Mouse (Mus musculus) lung, embryonic 15.5 days (tissue): ENCODE results near the gene Prox1. TPM values are rescaled to one million over a fixed set of nuclear protein-coding genes. Genes with fewer than 3 reads are reported as not detected.

Source experiments
- ATAC-seq: fragments of 200-750 bp; cut with Nextera tagmentation; 2 replicates; pipeline ENCODE4 v1.8.0; 2017; ENCODE audit warnings: moderate number of reproducible peaks, borderline replicate concordance; ENCODE audit not compliant: low FRiP score, low TSS enrichment; ENCODE audit errors: extremely low read depth
- H3K27ac ChIP-seq: fragments of 300-500 bp; sonication (generic); 2 replicates; pipeline ENCODE4 v1.5.1; 2015; ENCODE audit warnings: moderate library complexity, mild to moderate bottlenecking, inconsistent platforms
- H3K27me3 ChIP-seq: fragments of 300-500 bp; sonication (generic); 2 replicates; pipeline ENCODE4 v1.6.1; 2015; ENCODE audit warnings: inconsistent platforms
- H3K36me3 ChIP-seq: fragments of 300-500 bp; sonication (generic); 2 replicates; pipeline ENCODE4 v1.6.1; 2015; ENCODE audit warnings: inconsistent platforms
- H3K4me1 ChIP-seq: fragments of 300-500 bp; sonication (generic); 2 replicates; pipeline ENCODE4 v1.6.1; 2015; ENCODE audit warnings: inconsistent platforms
- H3K4me2 ChIP-seq: fragments of 300-500 bp; sonication (generic); 2 replicates; pipeline ENCODE4 v1.6.1; 2015; ENCODE audit warnings: inconsistent platforms, mild to moderate bottlenecking, moderate library complexity
- H3K4me3 ChIP-seq: fragments of 300-500 bp; sonication (generic); 2 replicates; pipeline ENCODE4 v1.5.1; 2015; ENCODE audit warnings: mild to moderate bottlenecking, inconsistent platforms
- H3K9ac ChIP-seq: fragments of 300-500 bp; sonication (generic); 2 replicates; pipeline ENCODE4 v1.6.1; 2015; ENCODE audit warnings: inconsistent platforms
- H3K9me3 ChIP-seq: fragments of 300-500 bp; sonication (generic); 2 replicates; pipeline ENCODE4 v1.6.1; 2016; ENCODE audit warnings: inconsistent platforms
- WGBS: fragments of 180-500 bp; shearing (Covaris S2); methylation state at CpG from one replicate; pipeline ENCODE4 v1.1.7; 2015; 5-methylcytosine and 5-hydroxymethylcytosine counted together
- polyA plus RNA-seq: library from polyadenylated mRNA; unstranded; fragments of >200 nt; fragmentation: Nextera tagmentation; extraction: Ambion mirVana; gene quantifications from 2 replicates; pipeline ENCODE4 v1.2.1, GENCODE M21; 2015

The Prox1 gene
- polyA plus RNA-seq: 1.8 and 2.0 TPM in 2 replicates

- WGBS: under 1% methylated on average over 62 of the region's 62 CpGs
Measured at GRCm38 (mm10) chr1:190169911-190170818, at the start of gene Prox1. TSS of gene Prox1 (minus strand) at chr1:190170714.

GRCm38 (mm10) chr1:190216621-190217020 is 46.1 kb upstream of the Prox1 start:
- 78% methylated on average over 15 of the region's 15 CpGs for WGBS
- ATAC-seq: no peak
- H3K9ac ChIP-seq: no peak overlapping the region
- H3K4me1 ChIP-seq: peaks cover 7% of the 10 kb centered on the region
- no peak overlapping the region for H3K4me2 ChIP-seq
- no peak overlapping the region for H3K4me3 ChIP-seq
- no peaks in the 10 kb centered on the region for H3K9me3 ChIP-seq
- peaks cover 14% of the 10 kb centered on the region; the same call in 1 of the 2 replicates for H3K27me3 ChIP-seq
- no peaks in the 10 kb centered on the region for H3K36me3 ChIP-seq
- no peak overlapping the region for H3K27ac ChIP-seq

More at GRCm38 (mm10) chr1:190169911-190170818, at the start of gene Prox1:
- H3K4me3 ChIP-seq: peak within 1 kb of the TSS; percentile 63
- H3K27me3 ChIP-seq: peaks cover 87% of the 10 kb centered on the region
- peak within 1 kb of the TSS; percentile 50 for H3K9ac ChIP-seq
- no peaks in the 10 kb centered on the region for H3K36me3 ChIP-seq
- no peaks in the 10 kb centered on the region for H3K9me3 ChIP-seq
- peak within 1 kb of the TSS; percentile 61 for H3K27ac ChIP-seq
- H3K4me2 ChIP-seq: peak within 1 kb of the TSS; percentile 96
- ATAC-seq: peak; percentile 88; the same call in 1 of the 2 replicates
- peaks cover 52% of the 10 kb centered on the region for H3K4me1 ChIP-seq

GRCm38 (mm10) chr1:190214626-190215025 is 44.1 kb upstream of the Prox1 start:
- no peak for ATAC-seq
- Histone ChIP-seq H3K9ac (no peak overlapping the region), H3K4me2 (no peak overlapping the region), H3K4me1 (peaks cover 1% of the 10 kb centered on the region; the same call in 1 of the 2 replicates), H3K36me3 (no peaks in the 10 kb centered on the region), H3K27me3 (peaks cover 15% of the 10 kb centered on the region; the same call in 1 of the 2 replicates), H3K9me3 (no peaks in the 10 kb centered on the region), H3K4me3 (no peak overlapping the region), H3K27ac (no peak overlapping the region)
- WGBS: 27% methylated on average over 7 of the region's 7 CpGs

GRCm38 (mm10) chr1:190213175-190213574 is 42.7 kb upstream of the Prox1 start:
- ATAC-seq: no peak
- H3K9me3 ChIP-seq: no peaks in the 10 kb centered on the region
- peaks cover 6% of the 10 kb centered on the region; the same call in 1 of the 2 replicates for H3K27me3 ChIP-seq
- no peaks in the 10 kb centered on the region for H3K4me1 ChIP-seq
- 85% methylated on average over 6 of the region's 6 CpGs for WGBS
- no peaks in the 10 kb centered on the region for H3K36me3 ChIP-seq
- no peak overlapping the region for H3K9ac ChIP-seq
- no peak overlapping the region for H3K4me3 ChIP-seq
- H3K4me2 ChIP-seq: no peak overlapping the region
- no peak overlapping the region for H3K27ac ChIP-seq

DNA sequence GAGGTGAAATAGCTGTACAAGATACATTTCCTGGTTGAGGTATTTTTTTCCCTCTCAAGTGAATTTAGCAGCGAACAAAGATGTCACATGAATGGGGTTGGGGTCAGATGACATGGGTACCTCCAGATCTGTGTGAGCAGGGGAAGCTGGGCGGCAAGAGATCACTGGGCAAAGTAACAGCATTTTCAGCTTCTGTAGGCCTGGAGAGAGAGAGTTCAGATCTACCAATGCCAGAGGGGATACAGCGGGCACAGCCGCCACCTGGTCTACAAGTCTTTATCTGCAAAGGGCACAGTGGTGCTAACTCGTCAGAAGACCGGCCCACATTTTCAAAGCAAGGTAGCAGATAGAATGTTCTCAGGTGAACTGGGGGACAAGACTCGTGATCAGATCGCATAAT is 36.7 kb upstream of the Prox1 start:
- Histone ChIP-seq H3K27ac (no peak overlapping the region), H3K9ac (no peak overlapping the region), H3K4me1 (no peaks in the 10 kb centered on the region), H3K4me2 (no peak overlapping the region), H3K36me3 (no peaks in the 10 kb centered on the region), H3K9me3 (no peaks in the 10 kb centered on the region), H3K4me3 (no peak overlapping the region), H3K27me3 (0 out of 2 replicates have a peak, but pooled peaks cover 3% of the 10 kb centered on the region)
- no peak for ATAC-seq
- WGBS: 82% methylated on average over 8 of the region's 8 CpGs

DNA sequence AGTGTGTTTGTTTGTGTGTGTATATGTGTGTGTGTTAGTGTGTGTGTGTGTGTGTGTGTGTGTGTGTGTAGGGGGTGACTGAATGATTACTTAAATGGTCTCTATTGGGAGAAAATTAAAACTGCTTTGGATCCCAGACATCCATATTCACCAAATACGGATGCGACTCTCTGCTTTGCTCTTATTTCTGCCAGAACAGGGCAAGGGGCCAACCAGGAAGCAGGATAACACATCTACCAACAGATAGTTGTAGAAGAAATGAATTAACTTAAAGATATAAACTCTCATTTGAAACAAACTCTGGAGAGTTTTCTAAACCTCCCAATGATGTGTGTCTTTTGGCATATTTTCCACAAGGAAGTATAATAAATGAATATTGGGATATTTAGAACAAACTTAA is 35.2 kb upstream of the Prox1 start:
- Histone ChIP-seq H3K27me3 (0 out of 2 replicates have a peak, but pooled peaks cover 3% of the 10 kb centered on the region), H3K36me3 (no peaks in the 10 kb centered on the region), H3K9ac (no peak overlapping the region), H3K4me1 (no peaks in the 10 kb centered on the region), H3K9me3 (no peaks in the 10 kb centered on the region), H3K27ac (no peak overlapping the region), H3K4me3 (no peak overlapping the region), H3K4me2 (no peak overlapping the region)
- WGBS: 51% methylated on average over 2 of the region's 2 CpGs
- ATAC-seq: no peak

- Histone ChIP-seq H3K4me1 (no peaks in the 10 kb centered on the region), H3K9me3 (no peaks in the 10 kb centered on the region), H3K4me3 (no peak overlapping the region), H3K27ac (no peak overlapping the region), H3K4me2 (no peak overlapping the region), H3K27me3 (0 out of 2 replicates have a peak, but pooled peaks cover 1% of the 10 kb centered on the region), H3K36me3 (no peaks in the 10 kb centered on the region), H3K9ac (no peak overlapping the region)
- no peak for ATAC-seq
- 52% methylated on average over 10 of the region's 10 CpGs for WGBS
Measured at GRCm38 (mm10) chr1:190204378-190205070, 34.0 kb upstream of the Prox1 start.

DNA sequence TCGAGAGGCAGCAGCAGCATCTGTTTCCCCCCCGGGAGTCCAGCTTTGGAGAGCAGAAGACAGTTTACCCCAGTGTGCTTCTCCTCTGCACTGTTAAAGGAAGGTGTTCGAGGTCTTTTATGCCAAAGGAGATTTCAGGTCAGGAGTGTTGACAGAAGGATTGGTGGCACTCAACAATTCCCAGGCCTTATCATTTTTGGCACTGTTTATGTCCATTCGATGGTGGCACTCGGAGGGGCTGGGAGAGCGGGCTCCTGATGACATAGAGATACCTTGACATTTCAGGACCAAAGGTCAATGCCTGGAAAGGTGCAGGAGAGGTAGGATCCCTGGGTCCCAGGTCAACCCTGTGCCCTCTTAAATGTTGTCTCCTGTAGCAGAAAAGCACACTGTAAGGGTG is 31.2 kb upstream of the Prox1 start:
- 54% methylated on average over 6 of the region's 6 CpGs for WGBS
- H3K9me3 ChIP-seq: no peaks in the 10 kb centered on the region
- no peaks in the 10 kb centered on the region for H3K36me3 ChIP-seq
- no peak for ATAC-seq
- H3K4me2 ChIP-seq: no peak overlapping the region
- H3K4me1 ChIP-seq: no peaks in the 10 kb centered on the region
- H3K27me3 ChIP-seq: no peaks in the 10 kb centered on the region
- no peak overlapping the region for H3K4me3 ChIP-seq
- no peak overlapping the region for H3K9ac ChIP-seq
- H3K27ac ChIP-seq: no peak overlapping the region

DNA sequence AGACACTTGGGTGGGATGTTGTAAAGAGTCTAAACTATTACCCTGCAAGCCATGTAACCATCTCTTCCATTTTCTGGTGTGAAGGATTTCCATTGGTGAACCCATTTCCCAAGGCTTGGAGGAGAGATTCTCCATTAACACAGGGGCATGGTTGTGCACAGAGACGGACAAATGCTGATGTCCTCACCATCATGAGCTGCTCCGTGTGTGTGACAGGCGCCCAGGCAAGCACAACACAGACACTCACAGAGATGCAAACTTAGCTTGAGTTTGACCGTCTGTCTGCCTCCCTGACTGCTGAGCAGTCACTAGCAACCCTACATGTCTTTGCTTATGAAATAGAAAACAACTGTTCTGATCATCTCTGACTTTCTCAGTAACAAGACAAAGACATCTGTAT is 30.5 kb upstream of the Prox1 start:
- Histone ChIP-seq H3K4me2 (no peak overlapping the region), H3K9ac (no peak overlapping the region), H3K27me3 (no peaks in the 10 kb centered on the region), H3K9me3 (no peaks in the 10 kb centered on the region), H3K36me3 (no peaks in the 10 kb centered on the region), H3K4me1 (no peaks in the 10 kb centered on the region), H3K4me3 (no peak overlapping the region), H3K27ac (no peak overlapping the region)
- 86% methylated on average over 4 of the region's 4 CpGs for WGBS
- ATAC-seq: no peak

DNA sequence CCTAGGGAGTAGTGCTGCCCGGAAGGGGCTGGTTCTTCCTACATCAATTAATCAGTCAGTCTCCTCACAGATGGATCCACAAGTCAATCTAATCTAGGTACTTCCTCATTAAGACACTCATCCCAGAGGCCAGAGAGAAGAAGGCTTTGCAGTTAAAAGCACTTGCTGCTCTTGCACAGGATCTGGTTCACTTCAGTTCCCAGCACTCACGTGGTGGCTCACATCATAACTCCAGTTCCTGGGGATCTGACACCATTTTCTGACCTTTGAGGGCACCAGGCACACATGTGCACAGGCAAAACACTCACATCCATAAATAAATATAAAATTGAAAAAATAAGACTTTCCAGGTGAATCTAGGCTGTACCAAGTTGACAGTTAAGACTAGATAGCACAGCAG is 27.7 kb upstream of the Prox1 start:
- Histone ChIP-seq H3K27ac (no peak overlapping the region), H3K9ac (no peak overlapping the region), H3K9me3 (no peaks in the 10 kb centered on the region), H3K4me1 (no peaks in the 10 kb centered on the region), H3K36me3 (no peaks in the 10 kb centered on the region), H3K4me3 (no peak overlapping the region), H3K4me2 (no peak overlapping the region), H3K27me3 (no peaks in the 10 kb centered on the region)
- no peak for ATAC-seq
- 78% methylated on average over 2 of the region's 2 CpGs for WGBS

GRCm38 (mm10) chr1:190192011-190192410 is 21.5 kb upstream of the Prox1 start:
- no peak overlapping the region for H3K4me2 ChIP-seq
- H3K27ac ChIP-seq: no peak overlapping the region
- no peaks in the 10 kb centered on the region for H3K36me3 ChIP-seq
- no peaks in the 10 kb centered on the region for H3K27me3 ChIP-seq
- no peak overlapping the region for H3K9ac ChIP-seq
- no peak overlapping the region for H3K4me3 ChIP-seq
- no peaks in the 10 kb centered on the region for H3K9me3 ChIP-seq
- peaks cover 7% of the 10 kb centered on the region; the same call in 1 of the 2 replicates for H3K4me1 ChIP-seq
- 90% methylated on average over 13 of the region's 13 CpGs for WGBS
- ATAC-seq: no peak
